Mouse (Mus musculus) heart, embryonic 10.5 days (tissue): ENCODE measurements around the gene Rbx1. TPM values are rescaled to one million over a fixed set of nuclear protein-coding genes. Genes with fewer than 3 reads are reported as not detected.

Source experiments
- polyA plus RNA-seq: library from polyadenylated mRNA; unstranded; fragments of >200 nt; fragmentation: Nextera tagmentation; extraction: Ambion mirVana; gene quantifications from 2 replicates; pipeline ENCODE4 v1.2.1, GENCODE M21; 2016

Rbx1 gene
- polyA plus RNA-seq, 1 experiment from 2014 or later = 481 TPM

Other genes starting within 250 kb of the Rbx1 start
- 0.10 and 0.48 TPM in 2 replicates for gene Mchr1, start 230.8 kb upstream of the Rbx1 start, polyA plus RNA-seq
- gene Slc25a17, start 105.5 kb upstream of the Rbx1 start, polyA plus RNA-seq = 58.5 and 70.4 TPM in 2 replicates
- gene St13, start 66.2 kb upstream of the Rbx1 start, polyA plus RNA-seq = 154 and 183 TPM in 2 replicates
- gene Xpnpep3, start 66.2 kb upstream of the Rbx1 start, polyA plus RNA-seq = 12.3 and 15.1 TPM in 2 replicates
- 1.5 and 1.7 TPM in 2 replicates for gene Dnajb7, start 58.0 kb upstream of the Rbx1 start, polyA plus RNA-seq
- 15.0 and 25.3 TPM in 2 replicates for gene Ep300, start 119.1 kb downstream of the Rbx1 start, polyA plus RNA-seq
- gene L3mbtl2, start 197.6 kb downstream of the Rbx1 start, polyA plus RNA-seq = 28.0 and 31.3 TPM in 2 replicates
- 0.53 and 1.4 TPM in 2 replicates for gene Chadl, start 231.0 kb downstream of the Rbx1 start, polyA plus RNA-seq